Mouse (Mus musculus): Measurements from ENCODE around the gene Fam167b.

Fam167b gene

GRCm38 (mm10) chr4:129608426-129609025 is 30.2 kb upstream of the Fam167b start:
- peak; percentile 94 for DNase-seq (ENCODE audit: low read depth, low spot score)

GRCm38 (mm10) chr4:129600233-129601158 is 22.1 kb upstream of the Fam167b start, which contains the start of the genes Eif3i and Tmem234:
TSS of gene Eif3i (minus strand) at chr4:129600648.
TSS of gene Tmem234 (plus strand) at chr4:129600668.
- peak; percentile 89 for DNase-seq (ENCODE audit: low read depth, low spot score)

GRCm38 (mm10) chr4:129588865-129589264 is 10.5 kb upstream of the Fam167b start:
- no peak for DNase-seq (ENCODE audit: low read depth, low spot score)

GRCm38 (mm10) chr4:129586943-129587342 is 8.6 kb upstream of the Fam167b start:
- DNase-seq (ENCODE audit: low read depth, low spot score) = no peak

- no peak for DNase-seq (ENCODE audit: low read depth, low spot score)
These were observed 7.4 kb upstream of the Fam167b start for GRCm38 (mm10) chr4:129585773-129586172.

GRCm38 (mm10) chr4:129584884-129585608 is 6.7 kb upstream of the Fam167b start:
- peak; percentile 93 for DNase-seq (ENCODE audit: low read depth, low spot score)

- no peak for DNase-seq (ENCODE audit: low read depth, low spot score)
These were observed 6.0 kb upstream of the Fam167b start for GRCm38 (mm10) chr4:129584370-129584769.

- peak; percentile 77 for DNase-seq (ENCODE audit: low read depth, low spot score)
These were observed 3.9 kb upstream of the Fam167b start for GRCm38 (mm10) chr4:129582251-129582650.

GRCm38 (mm10) chr4:129580347-129580746 is 2.0 kb upstream of the Fam167b start:
- peak; percentile 75 for DNase-seq (ENCODE audit: low read depth, low spot score)

GRCm38 (mm10) chr4:129577688-129578087 is 661 bp downstream of the Fam167b start:
- no peak for DNase-seq (ENCODE audit: low read depth, low spot score)

GRCm38 (mm10) chr4:129576863-129577491 is 1.4 kb downstream of the Fam167b start:
- DNase-seq (ENCODE audit: low read depth, low spot score) = peak; percentile 75

- no peak for DNase-seq (ENCODE audit: low read depth, low spot score)
These were observed 3.0 kb downstream of the Fam167b start for GRCm38 (mm10) chr4:129575171-129575844.

GRCm38 (mm10) chr4:129573430-129573829 is 4.9 kb downstream of the Fam167b start, which contains the start of gene Lck:
TSS of gene Lck (minus strand) at chr4:129573641.
- DNase-seq (ENCODE audit: low read depth, low spot score) = no peak

GRCm38 (mm10) chr4:129573093-129573370 is 5.3 kb downstream of the Fam167b start:
- no peak for DNase-seq (ENCODE audit: low read depth, low spot score)

- no peak for DNase-seq (ENCODE audit: low read depth, low spot score)
These were observed 5.9 kb downstream of the Fam167b start for GRCm38 (mm10) chr4:129572236-129573092.

GRCm38 (mm10) chr4:129571551-129572084 is 6.7 kb downstream of the Fam167b start:
- peak; percentile 19 for DNase-seq (ENCODE audit: low read depth, low spot score)

- no peak for DNase-seq (ENCODE audit: low read depth, low spot score)
These were observed 8.3 kb downstream of the Fam167b start for GRCm38 (mm10) chr4:129570028-129570427.

GRCm38 (mm10) chr4:129568366-129568765 is 10.0 kb downstream of the Fam167b start:
- DNase-seq (ENCODE audit: low read depth, low spot score) = no peak

- no peak for DNase-seq (ENCODE audit: low read depth, low spot score)
These were observed 13.2 kb downstream of the Fam167b start for GRCm38 (mm10) chr4:129565139-129565538.

- no peak for DNase-seq (ENCODE audit: low read depth, low spot score)
These were observed 14.6 kb downstream of the Fam167b start for GRCm38 (mm10) chr4:129563718-129564117.

Measured in ZHBTc4 (cell line).